Mouse (Mus musculus): ENCODE data around the gene Arid2. TPM values are rescaled to one million over a fixed set of nuclear protein-coding genes. Genes with fewer than 3 reads are reported as not detected.

Gene Arid2
- polyA plus RNA-seq, 1 experiment from 2014 or later = 9.4 TPM

- no peak for ATAC-seq
- no peaks in the 10 kb centered on the region for H3K27me3 ChIP-seq (replicated peaks; ENCODE audit: control insufficient read depth, insufficient read depth, low read length)
- H3K4me3 ChIP-seq (ENCODE audit: low read depth, low read length) = no peak overlapping the region
- peaks cover 72% of the 10 kb centered on the region for H3K36me3 ChIP-seq (ENCODE audit: control insufficient read depth, insufficient read depth)
- H3K27ac ChIP-seq (ENCODE audit: low read depth, low read length) = no peak overlapping the region
- H3K9ac ChIP-seq (ENCODE audit: low read depth, low read length) = no peak overlapping the region
- H3K4me1 ChIP-seq (replicated peaks; ENCODE audit: control insufficient read depth, insufficient read depth, low read length) = no peaks in the 10 kb centered on the region
- 76% methylated on average over 11 of the region's 11 CpGs for WGBS
- no peaks in the 10 kb centered on the region for H3K9me3 ChIP-seq (ENCODE audit: control insufficient read depth)
- no peak for TF ChIP-seq CTCF (IDR thresholded peaks at IDR 0.05; ENCODE audit: low read depth)
- H3K4me2 ChIP-seq (replicated peaks; ENCODE audit: low read depth) = no peak overlapping the region
Measured at GRCm38 (mm10) chr15:96366176-96366963, 79.1 kb downstream of the Arid2 start.

DNA sequence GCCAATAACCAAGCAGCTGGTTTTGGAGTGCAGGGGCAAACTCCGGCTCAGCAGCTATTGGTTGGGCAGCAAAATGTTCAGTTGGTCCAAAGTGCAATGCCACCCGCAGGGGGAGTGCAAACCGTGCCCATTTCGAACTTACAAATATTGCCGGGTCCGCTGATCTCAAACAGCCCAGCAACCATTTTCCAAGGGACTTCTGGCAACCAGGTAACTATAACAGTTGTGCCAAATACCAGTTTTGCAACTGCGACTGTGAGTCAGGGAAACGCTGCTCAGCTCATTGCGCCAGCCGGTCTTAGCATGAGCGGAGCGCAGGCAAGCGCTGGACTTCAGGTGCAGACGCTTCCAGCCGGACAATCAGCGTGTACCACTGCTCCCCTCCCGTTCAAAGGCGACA, 84.0 kb downstream of the Arid2 start:
- Histone ChIP-seq H3K4me2 (replicated peaks; ENCODE audit: low read depth) (no peak overlapping the region), H3K4me3 (ENCODE audit: low read depth, low read length) (no peak overlapping the region), H3K9me3 (ENCODE audit: control insufficient read depth) (no peaks in the 10 kb centered on the region), H3K27me3 (replicated peaks; ENCODE audit: control insufficient read depth, insufficient read depth, low read length) (no peaks in the 10 kb centered on the region), H3K36me3 (ENCODE audit: control insufficient read depth, insufficient read depth) (peaks cover 61% of the 10 kb centered on the region), H3K4me1 (replicated peaks; ENCODE audit: control insufficient read depth, insufficient read depth, low read length) (no peaks in the 10 kb centered on the region), H3K27ac (ENCODE audit: low read depth, low read length) (no peak overlapping the region), H3K9ac (ENCODE audit: low read depth, low read length) (no peak overlapping the region)
- WGBS = 95% methylated on average over 18 of the region's 18 CpGs
- TF ChIP-seq CTCF (IDR thresholded peaks at IDR 0.05; ENCODE audit: low read depth) = no peak
- no peak for ATAC-seq

- no peak overlapping the region for H3K4me2 ChIP-seq (replicated peaks; ENCODE audit: low read depth)
- H3K36me3 ChIP-seq (ENCODE audit: control insufficient read depth, insufficient read depth) = peaks cover 53% of the 10 kb centered on the region
- H3K27ac ChIP-seq (ENCODE audit: low read depth, low read length) = no peak overlapping the region
- no peak for TF ChIP-seq CTCF (IDR thresholded peaks at IDR 0.05; ENCODE audit: low read depth)
- ATAC-seq = no peak
- 76% methylated on average over 6 of the region's 6 CpGs for WGBS
- H3K9me3 ChIP-seq (ENCODE audit: control insufficient read depth) = no peaks in the 10 kb centered on the region
- no peaks in the 10 kb centered on the region for H3K4me1 ChIP-seq (replicated peaks; ENCODE audit: control insufficient read depth, insufficient read depth, low read length)
- H3K27me3 ChIP-seq (replicated peaks; ENCODE audit: control insufficient read depth, insufficient read depth, low read length) = no peaks in the 10 kb centered on the region
- no peak overlapping the region for H3K4me3 ChIP-seq (ENCODE audit: low read depth, low read length)
- no peak overlapping the region for H3K9ac ChIP-seq (ENCODE audit: low read depth, low read length)
Measured at GRCm38 (mm10) chr15:96372628-96373027, 85.3 kb downstream of the Arid2 start.

GRCm38 (mm10) chr15:96373161-96373560, 85.8 kb downstream of the Arid2 start:
- peak; percentile 65; the same call in 1 of the 2 replicates for ATAC-seq
- TF ChIP-seq CTCF (IDR thresholded peaks at IDR 0.05; ENCODE audit: low read depth) = peak; percentile 63
- H3K4me3 ChIP-seq (ENCODE audit: low read depth, low read length) = no peak overlapping the region
- no peaks in the 10 kb centered on the region for H3K4me1 ChIP-seq (replicated peaks; ENCODE audit: control insufficient read depth, insufficient read depth, low read length)
- no peaks in the 10 kb centered on the region for H3K9me3 ChIP-seq (ENCODE audit: control insufficient read depth)
- no peak overlapping the region for H3K4me2 ChIP-seq (replicated peaks; ENCODE audit: low read depth)
- WGBS = 82% methylated on average over 5 of the region's 5 CpGs
- no peak overlapping the region for H3K9ac ChIP-seq (ENCODE audit: low read depth, low read length)
- no peak overlapping the region for H3K27ac ChIP-seq (ENCODE audit: low read depth, low read length)
- H3K36me3 ChIP-seq (ENCODE audit: control insufficient read depth, insufficient read depth) = peaks cover 48% of the 10 kb centered on the region
- H3K27me3 ChIP-seq (replicated peaks; ENCODE audit: control insufficient read depth, insufficient read depth, low read length) = no peaks in the 10 kb centered on the region

GRCm38 (mm10) chr15:96376214-96376613, 88.9 kb downstream of the Arid2 start:
- no peak overlapping the region for H3K9ac ChIP-seq (ENCODE audit: low read depth, low read length)
- H3K4me2 ChIP-seq (replicated peaks; ENCODE audit: low read depth) = no peak overlapping the region
- no peak for TF ChIP-seq CTCF (IDR thresholded peaks at IDR 0.05; ENCODE audit: low read depth)
- no peak for ATAC-seq
- H3K4me3 ChIP-seq (ENCODE audit: low read depth, low read length) = no peak overlapping the region
- no peaks in the 10 kb centered on the region for H3K27me3 ChIP-seq (replicated peaks; ENCODE audit: control insufficient read depth, insufficient read depth, low read length)
- no peak overlapping the region for H3K27ac ChIP-seq (ENCODE audit: low read depth, low read length)
- H3K9me3 ChIP-seq (ENCODE audit: control insufficient read depth) = no peaks in the 10 kb centered on the region
- no peaks in the 10 kb centered on the region for H3K4me1 ChIP-seq (replicated peaks; ENCODE audit: control insufficient read depth, insufficient read depth, low read length)
- peaks cover 30% of the 10 kb centered on the region for H3K36me3 ChIP-seq (ENCODE audit: control insufficient read depth, insufficient read depth)
- 91% methylated on average over 2 of the region's 2 CpGs for WGBS

DNA sequence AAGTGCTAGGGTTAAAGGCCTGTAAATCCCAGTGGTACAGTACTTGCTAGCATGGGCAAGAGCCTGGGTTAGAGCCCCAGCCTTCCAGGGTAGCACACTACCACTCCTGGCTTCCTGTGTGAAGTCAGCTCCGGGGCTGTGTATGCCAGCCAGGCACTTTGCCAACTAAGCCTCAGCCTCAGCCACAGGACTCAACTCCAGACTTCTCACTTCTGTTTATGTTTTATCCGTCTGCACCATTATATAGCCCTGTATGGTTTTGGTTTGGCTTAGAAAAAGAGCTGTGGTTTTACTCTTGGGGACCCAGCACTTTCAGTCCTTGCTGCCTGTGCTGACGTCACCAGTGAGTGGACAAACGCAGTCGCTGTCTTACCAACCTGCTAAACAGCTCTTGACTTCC, 89.9 kb downstream of the Arid2 start:
- Histone ChIP-seq H3K4me3 (ENCODE audit: low read depth, low read length) (no peak overlapping the region), H3K4me2 (replicated peaks; ENCODE audit: low read depth) (no peak overlapping the region), H3K27me3 (replicated peaks; ENCODE audit: control insufficient read depth, insufficient read depth, low read length) (no peaks in the 10 kb centered on the region), H3K36me3 (ENCODE audit: control insufficient read depth, insufficient read depth) (peaks cover 20% of the 10 kb centered on the region), H3K27ac (ENCODE audit: low read depth, low read length) (no peak overlapping the region), H3K4me1 (replicated peaks; ENCODE audit: control insufficient read depth, insufficient read depth, low read length) (no peaks in the 10 kb centered on the region), H3K9me3 (ENCODE audit: control insufficient read depth) (no peaks in the 10 kb centered on the region), H3K9ac (ENCODE audit: low read depth, low read length) (no peak overlapping the region)
- no peak for ATAC-seq
- no peak for TF ChIP-seq CTCF (IDR thresholded peaks at IDR 0.05; ENCODE audit: low read depth)
- WGBS = 71% methylated on average over 5 of the region's 5 CpGs
